Mouse (Mus musculus): ENCODE data around the gene Tspan11. TPM values are rescaled to one million over a fixed set of nuclear protein-coding genes. Genes with fewer than 3 reads are reported as not detected.

Gene Tspan11
- polyA plus RNA-seq, 1 experiment from 2014 or later, result 5.6 TPM

DNA sequence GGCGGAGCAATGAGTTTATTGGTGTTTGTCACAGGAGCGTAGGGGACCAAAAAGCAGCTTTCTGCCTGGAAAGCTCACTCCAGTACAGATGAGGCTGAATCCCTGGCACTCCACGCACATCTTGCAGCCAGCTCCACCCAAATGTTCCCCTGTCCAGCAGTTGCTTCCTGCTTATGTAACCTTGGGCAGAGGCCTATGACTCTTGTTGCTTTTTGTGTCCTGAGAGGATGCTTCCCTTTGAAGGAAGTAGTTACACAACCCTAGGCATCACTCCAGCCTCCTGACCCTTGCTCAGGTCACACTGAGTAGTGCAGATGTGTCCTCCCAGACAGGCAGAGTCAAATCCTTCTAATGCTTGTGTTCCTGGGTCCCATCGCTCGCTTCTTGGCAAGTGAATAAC lies 46.5 kb downstream of the Tspan11 start:
- no peak for DNase-seq (ENCODE audit: low spot score)
- no peaks in the 10 kb centered on the region for H3K36me3 ChIP-seq (ENCODE audit: insufficient read depth, low read length)

DNA sequence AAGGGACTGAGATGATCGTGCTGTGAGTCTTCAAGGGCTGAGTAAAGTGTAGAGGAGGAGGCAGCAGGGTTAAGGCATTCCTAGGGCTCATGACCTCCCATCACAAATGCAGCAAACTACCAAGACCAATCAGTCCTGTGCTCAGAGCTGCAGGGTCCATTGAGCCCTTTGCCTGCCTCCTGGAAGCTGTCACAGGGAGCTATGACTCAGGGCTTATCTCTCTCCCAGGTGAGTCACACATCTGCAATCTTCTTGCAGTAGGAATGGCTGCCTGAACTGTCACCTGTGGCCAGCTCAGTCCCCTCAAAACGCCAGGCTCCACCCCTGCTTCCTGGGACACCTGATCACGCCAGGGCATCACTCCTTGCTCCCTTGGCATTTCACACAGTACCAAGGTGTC lies 47.7 kb downstream of the Tspan11 start:
- ATAC-seq (replicated peaks; ENCODE audit: low FRiP score, low read depth), result no peak
- TF ChIP-seq CTCF (IDR thresholded peaks at IDR 0.05; ENCODE audit: low read depth), result no peak
- H3K36me3 ChIP-seq (ENCODE audit: insufficient read depth, low read length), result no peaks in the 10 kb centered on the region
- no peaks in the 10 kb centered on the region for H3K27me3 ChIP-seq (ENCODE audit: insufficient read depth, low read length)
- no peak overlapping the region for H3K27ac ChIP-seq
- no peak overlapping the region for H3K4me2 ChIP-seq (ENCODE audit: low read length)
- H3K4me3 ChIP-seq (replicated peaks; ENCODE audit: low read depth, low read length), result no peak overlapping the region
- WGBS, result 78% methylated on average over 3 of the region's 3 CpGs
- no peaks in the 10 kb centered on the region for H3K9me3 ChIP-seq (replicated peaks; ENCODE audit: low read length)
- no peak overlapping the region for H3K9ac ChIP-seq (ENCODE audit: low read depth, low read length)
- DNase-seq (ENCODE audit: low spot score), result no peak
- H3K4me1 ChIP-seq (replicated peaks; ENCODE audit: insufficient read depth, low read length), result peaks cover 8% of the 10 kb centered on the region; the same call in 1 of the 2 replicates

More for the DNA sequence above, 46.5 kb downstream of the Tspan11 start:
- no peaks in the 10 kb centered on the region for H3K27me3 ChIP-seq (ENCODE audit: insufficient read depth, low read length)
- WGBS, result 89% methylated on average over 5 of the region's 5 CpGs
- H3K4me3 ChIP-seq (replicated peaks; ENCODE audit: low read depth, low read length), result no peak overlapping the region
- H3K27ac ChIP-seq, result no peak overlapping the region
- no peaks in the 10 kb centered on the region for H3K9me3 ChIP-seq (replicated peaks; ENCODE audit: low read length)
- no peak overlapping the region for H3K4me2 ChIP-seq (ENCODE audit: low read length)
- no peak for TF ChIP-seq CTCF (IDR thresholded peaks at IDR 0.05; ENCODE audit: low read depth)
- peaks cover 8% of the 10 kb centered on the region; the same call in 1 of the 2 replicates for H3K4me1 ChIP-seq (replicated peaks; ENCODE audit: insufficient read depth, low read length)
- no peak overlapping the region for H3K9ac ChIP-seq (ENCODE audit: low read depth, low read length)
- no peak for ATAC-seq (replicated peaks; ENCODE audit: low FRiP score, low read depth)

DNA sequence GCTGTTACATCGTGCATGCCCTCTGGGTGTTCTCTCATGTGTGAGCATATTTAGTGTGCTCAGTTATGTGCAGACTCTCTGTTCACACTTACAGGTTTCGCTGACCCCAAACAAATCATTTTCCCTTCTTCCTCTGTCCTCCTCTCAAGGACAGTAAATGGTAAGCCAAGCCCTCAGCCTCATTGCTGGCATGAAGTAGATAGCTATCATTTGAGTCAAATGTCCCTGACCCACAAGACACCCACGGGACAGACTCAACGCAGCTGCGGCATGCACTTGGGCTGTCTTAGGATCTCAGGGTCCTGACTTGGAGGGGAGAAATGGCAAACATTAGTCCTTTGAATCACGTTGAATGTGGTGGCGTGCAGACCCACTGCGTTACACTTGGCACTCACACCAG lies 55.0 kb downstream of the Tspan11 start:
- no peak for DNase-seq (ENCODE audit: low spot score)
- no peak overlapping the region for H3K4me3 ChIP-seq (replicated peaks; ENCODE audit: low read depth, low read length)
- no peak for ATAC-seq (replicated peaks; ENCODE audit: low FRiP score, low read depth)
- no peak overlapping the region for H3K4me2 ChIP-seq (ENCODE audit: low read length)
- no peaks in the 10 kb centered on the region for H3K9me3 ChIP-seq (replicated peaks; ENCODE audit: low read length)
- H3K27ac ChIP-seq, result no peak overlapping the region
- H3K9ac ChIP-seq (ENCODE audit: low read depth, low read length), result no peak overlapping the region
- H3K4me1 ChIP-seq (replicated peaks; ENCODE audit: insufficient read depth, low read length), result no peaks in the 10 kb centered on the region
- H3K36me3 ChIP-seq (ENCODE audit: insufficient read depth, low read length), result no peaks in the 10 kb centered on the region
- H3K27me3 ChIP-seq (ENCODE audit: insufficient read depth, low read length), result no peaks in the 10 kb centered on the region
- TF ChIP-seq CTCF (IDR thresholded peaks at IDR 0.05; ENCODE audit: low read depth), result no peak
- 81% methylated on average over 8 of the region's 8 CpGs for WGBS

- peak; percentile 78 for DNase-seq (ENCODE audit: low spot score)
- H3K27ac ChIP-seq, result no peak overlapping the region
- no peaks in the 10 kb centered on the region for H3K4me1 ChIP-seq (replicated peaks; ENCODE audit: insufficient read depth, low read length)
- no peak overlapping the region for H3K4me2 ChIP-seq (ENCODE audit: low read length)
- no peaks in the 10 kb centered on the region for H3K9me3 ChIP-seq (replicated peaks; ENCODE audit: low read length)
- peak; percentile 92 for TF ChIP-seq CTCF (IDR thresholded peaks at IDR 0.05; ENCODE audit: low read depth)
- H3K27me3 ChIP-seq (ENCODE audit: insufficient read depth, low read length), result no peaks in the 10 kb centered on the region
- H3K36me3 ChIP-seq (ENCODE audit: insufficient read depth, low read length), result no peaks in the 10 kb centered on the region
- WGBS, result 52% methylated on average over 9 of the region's 9 CpGs
- no peak overlapping the region for H3K4me3 ChIP-seq (replicated peaks; ENCODE audit: low read depth, low read length)
- H3K9ac ChIP-seq (ENCODE audit: low read depth, low read length), result no peak overlapping the region
- peak; percentile 69; the same call in 1 of the 2 replicates for ATAC-seq (replicated peaks; ENCODE audit: low FRiP score, low read depth)
Measured at GRCm38 (mm10) chr6:127945725-127946124, 58.3 kb downstream of the Tspan11 start.

DNA sequence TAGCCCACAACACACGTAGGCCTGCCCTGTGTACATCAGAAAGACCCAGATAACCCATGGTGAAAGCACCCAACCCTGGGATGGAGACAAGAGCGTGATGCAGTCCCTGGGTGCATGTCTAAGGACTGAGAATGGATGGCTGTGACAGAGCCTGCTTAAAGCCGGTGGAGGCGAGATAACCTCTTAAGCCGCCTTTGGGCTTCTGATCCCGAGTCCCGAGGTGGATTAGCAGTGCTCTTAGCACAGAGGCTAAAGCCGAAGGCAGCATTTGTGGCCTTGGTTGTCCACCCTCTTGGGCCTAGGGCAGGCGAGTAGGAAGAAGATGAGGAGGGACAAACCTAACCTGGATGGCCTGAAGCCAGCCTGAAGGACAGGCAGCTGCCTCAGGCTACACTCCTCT lies 61.3 kb downstream of the Tspan11 start:
- Histone ChIP-seq H3K9ac (ENCODE audit: low read depth, low read length) (no peak overlapping the region), H3K27ac (no peak overlapping the region), H3K4me2 (ENCODE audit: low read length) (no peak overlapping the region), H3K4me3 (replicated peaks; ENCODE audit: low read depth, low read length) (no peak overlapping the region), H3K36me3 (ENCODE audit: insufficient read depth, low read length) (no peaks in the 10 kb centered on the region), H3K9me3 (replicated peaks; ENCODE audit: low read length) (no peaks in the 10 kb centered on the region), H3K27me3 (ENCODE audit: insufficient read depth, low read length) (no peaks in the 10 kb centered on the region), H3K4me1 (replicated peaks; ENCODE audit: insufficient read depth, low read length) (no peaks in the 10 kb centered on the region)
- DNase-seq (ENCODE audit: low spot score), result no peak
- TF ChIP-seq CTCF (IDR thresholded peaks at IDR 0.05; ENCODE audit: low read depth), result no peak
- WGBS, result 90% methylated on average over 9 of the region's 9 CpGs
- ATAC-seq (replicated peaks; ENCODE audit: low FRiP score, low read depth), result no peak

DNA sequence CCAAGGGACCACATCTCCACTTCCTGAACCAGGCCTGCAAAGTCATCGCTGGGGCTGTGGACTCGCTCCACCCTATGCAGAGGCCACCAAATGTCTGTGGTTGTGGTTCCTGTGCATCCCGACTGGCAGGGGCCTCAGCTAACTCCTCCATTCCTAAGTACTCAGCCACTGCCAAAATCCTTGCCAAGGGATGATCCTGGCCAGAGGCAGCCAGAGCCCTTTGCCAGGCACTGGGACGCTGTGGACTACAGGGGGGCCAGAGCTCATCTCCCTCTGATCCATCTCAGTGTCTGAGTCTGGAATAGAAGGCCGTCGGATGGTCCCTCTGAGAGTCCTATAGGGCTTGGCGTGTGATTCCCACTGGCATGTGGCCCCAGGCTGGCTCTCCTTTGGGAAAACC lies 62.5 kb downstream of the Tspan11 start:
- Histone ChIP-seq H3K4me1 (replicated peaks; ENCODE audit: insufficient read depth, low read length) (no peaks in the 10 kb centered on the region), H3K36me3 (ENCODE audit: insufficient read depth, low read length) (no peaks in the 10 kb centered on the region), H3K9ac (ENCODE audit: low read depth, low read length) (no peak overlapping the region), H3K4me3 (replicated peaks; ENCODE audit: low read depth, low read length) (no peak overlapping the region), H3K9me3 (replicated peaks; ENCODE audit: low read length) (no peaks in the 10 kb centered on the region), H3K27me3 (ENCODE audit: insufficient read depth, low read length) (no peaks in the 10 kb centered on the region), H3K4me2 (ENCODE audit: low read length) (no peak overlapping the region), H3K27ac (no peak overlapping the region)
- 95% methylated on average over 7 of the region's 7 CpGs for WGBS
- ATAC-seq (replicated peaks; ENCODE audit: low FRiP score, low read depth), result no peak
- DNase-seq (ENCODE audit: low spot score), result no peak
- no peak for TF ChIP-seq CTCF (IDR thresholded peaks at IDR 0.05; ENCODE audit: low read depth)

DNA sequence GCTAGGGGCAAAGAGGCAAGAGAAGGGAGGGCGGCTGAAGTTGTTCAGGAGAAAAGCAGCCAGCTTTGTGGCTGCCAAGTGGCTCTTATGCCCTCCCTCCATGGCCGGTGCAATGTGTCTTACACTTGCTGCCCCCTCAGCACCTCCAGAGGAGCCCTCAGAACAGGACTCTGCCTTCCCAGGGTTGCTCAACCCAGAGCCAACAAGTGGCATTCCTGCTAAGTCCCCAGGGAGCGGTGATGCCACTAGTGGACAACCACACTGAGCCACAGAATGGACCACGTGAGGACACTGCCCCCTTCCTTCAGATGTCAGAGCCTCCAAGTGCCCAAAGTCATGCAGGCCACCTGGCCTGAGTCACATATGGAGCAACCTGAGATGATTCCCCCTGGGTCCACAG lies 65.7 kb downstream of the Tspan11 start:
- WGBS, result 78% methylated on average over 4 of the region's 4 CpGs
- no peak for DNase-seq (ENCODE audit: low spot score)

More for the DNA sequence above, 65.7 kb downstream of the Tspan11 start:
- Histone ChIP-seq H3K4me2 (ENCODE audit: low read length) (no peak overlapping the region), H3K4me3 (replicated peaks; ENCODE audit: low read depth, low read length) (no peak overlapping the region), H3K27me3 (ENCODE audit: insufficient read depth, low read length) (no peaks in the 10 kb centered on the region), H3K9me3 (replicated peaks; ENCODE audit: low read length) (no peaks in the 10 kb centered on the region), H3K9ac (ENCODE audit: low read depth, low read length) (no peak overlapping the region), H3K4me1 (replicated peaks; ENCODE audit: insufficient read depth, low read length) (no peaks in the 10 kb centered on the region), H3K27ac (no peak overlapping the region), H3K36me3 (ENCODE audit: insufficient read depth, low read length) (no peaks in the 10 kb centered on the region)
- TF ChIP-seq CTCF (IDR thresholded peaks at IDR 0.05; ENCODE audit: low read depth), result no peak
- no peak for ATAC-seq (replicated peaks; ENCODE audit: low FRiP score, low read depth)

All from kidney, postnatal 0 days (tissue).